Mouse (Mus musculus) heart, embryonic 11.5 days (tissue): ENCODE measurements around the gene Col1a1. TPM values are rescaled to one million over a fixed set of nuclear protein-coding genes. Genes with fewer than 3 reads are reported as not detected.

Source experiments
- ATAC-seq: fragments of 200-750 bp; cut with Nextera tagmentation; replicated peaks from 2 replicates; pipeline ENCODE4 v1.8.0; 2017; ENCODE audit warnings: moderate library complexity; ENCODE audit not compliant: insufficient number of reproducible peaks, low FRiP score, low TSS enrichment
- H3K27ac ChIP-seq: fragments of 300-500 bp; sonication (generic); 2 replicates; pipeline ENCODE4 v1.5.1; 2014; ENCODE audit warnings: mild to moderate bottlenecking, low read depth, low read length
- H3K27me3 ChIP-seq: fragments of 300-500 bp; sonication (generic); 2 replicates; pipeline ENCODE4 v1.6.1; 2014; ENCODE audit warnings: mild to moderate bottlenecking, low read length, mixed read lengths; ENCODE audit not compliant: control insufficient read depth, insufficient read depth
- H3K36me3 ChIP-seq: fragments of 300-500 bp; sonication (generic); 2 replicates; pipeline ENCODE4 v1.6.1; 2014; ENCODE audit warnings: mild to moderate bottlenecking, low read length, moderate library complexity, mixed read lengths; ENCODE audit not compliant: control insufficient read depth, insufficient read depth
- H3K4me1 ChIP-seq: fragments of 300-500 bp; sonication (generic); 2 replicates; pipeline ENCODE4 v1.6.1; 2014; ENCODE audit warnings: low read length; ENCODE audit not compliant: control insufficient read depth, insufficient read depth
- H3K4me2 ChIP-seq: fragments of 300-500 bp; sonication (generic); 2 replicates; pipeline ENCODE4 v1.6.1; 2014; ENCODE audit warnings: mild to moderate bottlenecking, moderate library complexity
- H3K4me3 ChIP-seq: fragments of 300-500 bp; sonication (generic); 2 replicates; pipeline ENCODE4 v1.5.1; 2014; ENCODE audit warnings: low read depth, low read length
- H3K9ac ChIP-seq: fragments of 300-500 bp; sonication (generic); 2 replicates; pipeline ENCODE4 v1.6.1; 2014; ENCODE audit warnings: mild to moderate bottlenecking, low read depth, low read length, moderate library complexity
- H3K9me3 ChIP-seq: fragments of 300-500 bp; sonication (generic); replicated peaks from 2 replicates; pipeline ENCODE4 v1.6.1; 2016; ENCODE audit warnings: low read length; ENCODE audit not compliant: control insufficient read depth
- WGBS: fragments of 180-500 bp; shearing (Covaris S2); extraction: QIAGEN DNeasy Blood & Tissue Kit; methylation state at CpG from one replicate; pipeline ENCODE4 v1.1.7; 2014; ENCODE audit not compliant: insufficient replicate concordance; 5-methylcytosine and 5-hydroxymethylcytosine counted together
- polyA plus RNA-seq: library from polyadenylated mRNA; unstranded; fragments of >200 nt; fragmentation: Nextera tagmentation; extraction: Ambion mirVana; gene quantifications from 2 replicates; pipeline ENCODE4 v1.2.1, GENCODE M21; 2014

Col1a1 gene
- polyA plus RNA-seq, 1 experiment from 2014 or later = 129 TPM

DNA sequence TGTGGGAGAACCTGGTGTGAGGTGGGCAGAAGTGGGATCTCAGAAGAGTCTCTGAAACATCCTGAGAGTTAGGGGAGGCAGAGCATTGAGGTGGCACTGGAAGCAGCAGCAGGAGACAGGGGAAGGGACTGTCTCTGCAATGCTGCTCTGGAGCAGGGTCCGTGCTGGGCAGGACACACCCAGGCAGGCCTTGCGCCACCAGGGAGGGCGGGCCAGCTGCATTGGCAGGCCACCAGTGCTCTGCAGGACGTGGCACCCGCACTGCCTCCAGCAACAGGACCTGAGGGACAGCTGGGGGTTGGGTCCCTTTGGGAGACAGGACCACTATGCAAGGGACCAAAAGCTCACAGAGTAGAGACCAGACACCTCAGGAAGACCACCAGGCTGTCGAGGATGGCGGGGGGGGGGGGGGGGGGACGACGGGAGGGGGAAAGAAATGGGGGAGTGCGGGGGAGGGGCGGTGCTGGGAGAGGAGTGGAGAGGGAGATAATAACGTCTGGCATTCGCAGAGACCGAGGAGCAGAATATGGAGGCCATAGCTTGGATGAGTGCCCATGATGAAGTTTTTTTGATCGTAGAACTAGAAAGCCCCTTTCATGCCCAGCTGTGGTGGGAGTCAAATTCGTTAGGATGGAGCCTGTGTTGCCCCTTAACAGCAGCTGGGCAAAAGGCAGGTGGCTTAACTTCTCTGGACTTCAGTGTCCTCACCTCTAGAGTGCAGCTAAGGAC is 20.2 kb upstream of the Col1a1 start:
- H3K4me3 ChIP-seq = no peak overlapping the region
- H3K4me2 ChIP-seq = peak overlapping the region; percentile 17; the same call in 1 of the 2 replicates
- 19% methylated on average over 12 of the region's 16 CpGs for WGBS
- no peak overlapping the region for H3K9ac ChIP-seq
- H3K36me3 ChIP-seq = no peaks in the 10 kb centered on the region
- 0 out of 2 replicates have a peak, but pooled peaks have one; percentile 24 for ATAC-seq
- H3K9me3 ChIP-seq = no peaks in the 10 kb centered on the region
- no peaks in the 10 kb centered on the region for H3K27me3 ChIP-seq
- peaks cover 14% of the 10 kb centered on the region for H3K4me1 ChIP-seq
- peak overlapping the region; percentile 66; the same call in 1 of the 2 replicates for H3K27ac ChIP-seq

DNA sequence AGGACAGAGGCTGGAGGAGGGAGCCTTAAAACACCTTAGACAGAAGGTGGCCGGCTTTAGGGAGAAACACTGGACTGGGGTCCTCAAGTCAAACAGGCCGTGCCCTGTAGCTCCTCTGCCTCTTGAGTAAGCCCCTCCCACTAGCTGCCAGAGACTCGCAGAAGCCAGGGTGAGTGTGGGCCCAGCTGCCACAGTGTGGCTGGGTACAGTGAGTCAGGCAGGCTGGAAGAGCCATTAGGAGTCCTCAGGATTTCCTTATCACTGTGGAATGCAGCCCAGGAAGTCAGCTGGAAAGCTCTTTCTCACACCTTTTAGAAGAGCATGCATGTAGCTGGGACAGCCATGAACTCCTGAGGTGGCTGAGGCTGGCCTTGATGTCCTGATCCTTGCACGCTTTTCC is 19.5 kb upstream of the Col1a1 start:
- H3K27me3 ChIP-seq = no peaks in the 10 kb centered on the region
- H3K9ac ChIP-seq = peak overlapping the region; percentile 28; the same call in 1 of the 2 replicates
- H3K9me3 ChIP-seq = no peaks in the 10 kb centered on the region
- 15% methylated on average over 4 of the region's 4 CpGs for WGBS
- ATAC-seq = no peak
- H3K27ac ChIP-seq = peak overlapping the region; percentile 66
- H3K4me1 ChIP-seq = peaks cover 14% of the 10 kb centered on the region
- no peak overlapping the region for H3K4me2 ChIP-seq
- H3K36me3 ChIP-seq = no peaks in the 10 kb centered on the region
- no peak overlapping the region for H3K4me3 ChIP-seq

DNA sequence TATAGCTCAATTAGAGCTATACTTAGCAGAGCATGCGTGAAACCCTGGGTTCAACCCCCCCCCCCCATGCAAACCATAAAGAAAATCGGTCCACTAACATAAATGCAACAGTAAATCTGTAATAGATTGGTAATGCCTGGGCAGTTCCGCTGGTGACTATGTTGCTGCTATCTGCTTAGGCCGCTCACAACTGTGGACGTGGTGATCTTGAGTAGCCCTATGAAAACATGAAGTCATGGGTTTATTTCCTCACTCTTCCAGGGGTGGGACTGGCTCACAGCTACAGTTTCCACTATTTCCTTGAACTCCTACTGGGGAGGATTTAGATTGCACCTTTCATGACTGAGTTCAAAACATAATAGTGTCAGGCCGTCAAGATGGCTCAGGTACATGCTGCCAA is 18.3 kb upstream of the Col1a1 start:
- Histone ChIP-seq H3K9ac (no peak overlapping the region), H3K4me3 (no peak overlapping the region), H3K4me1 (peaks cover 14% of the 10 kb centered on the region), H3K27me3 (no peaks in the 10 kb centered on the region), H3K27ac (peak overlapping the region; percentile 50; the same call in 1 of the 2 replicates), H3K4me2 (no peak overlapping the region), H3K36me3 (no peaks in the 10 kb centered on the region), H3K9me3 (no peaks in the 10 kb centered on the region)
- WGBS = 62% methylated on average over 6 of the region's 6 CpGs
- ATAC-seq = no peak

DNA sequence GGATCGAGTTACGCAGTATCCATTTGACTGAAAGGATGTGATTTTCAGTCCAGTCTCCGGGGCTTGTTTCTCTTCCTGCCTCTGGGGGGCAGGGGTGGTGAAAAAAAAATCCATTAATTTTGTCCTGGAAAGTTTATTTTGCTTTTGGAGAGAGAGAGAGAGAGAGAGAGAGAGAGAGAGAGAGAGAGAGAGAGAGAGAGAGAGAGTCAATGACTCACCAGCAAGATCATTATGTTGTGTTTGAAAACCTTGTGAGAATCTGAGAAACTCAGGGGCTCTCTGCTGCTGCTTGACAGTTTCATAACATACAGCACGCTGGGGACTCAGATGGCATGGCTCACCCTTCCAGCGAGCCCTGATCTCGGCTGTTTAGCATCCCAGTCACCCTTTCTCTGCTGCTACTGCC is 15.0 kb upstream of the Col1a1 start:
- WGBS = 30% methylated on average over 6 of the region's 6 CpGs
- H3K9me3 ChIP-seq = no peaks in the 10 kb centered on the region
- no peak overlapping the region for H3K4me2 ChIP-seq
- no peaks in the 10 kb centered on the region for H3K36me3 ChIP-seq
- ATAC-seq = no peak
- no peak overlapping the region for H3K27ac ChIP-seq
- no peaks in the 10 kb centered on the region for H3K27me3 ChIP-seq
- H3K4me1 ChIP-seq = peaks cover 8% of the 10 kb centered on the region
- H3K4me3 ChIP-seq = no peak overlapping the region
- no peak overlapping the region for H3K9ac ChIP-seq

DNA sequence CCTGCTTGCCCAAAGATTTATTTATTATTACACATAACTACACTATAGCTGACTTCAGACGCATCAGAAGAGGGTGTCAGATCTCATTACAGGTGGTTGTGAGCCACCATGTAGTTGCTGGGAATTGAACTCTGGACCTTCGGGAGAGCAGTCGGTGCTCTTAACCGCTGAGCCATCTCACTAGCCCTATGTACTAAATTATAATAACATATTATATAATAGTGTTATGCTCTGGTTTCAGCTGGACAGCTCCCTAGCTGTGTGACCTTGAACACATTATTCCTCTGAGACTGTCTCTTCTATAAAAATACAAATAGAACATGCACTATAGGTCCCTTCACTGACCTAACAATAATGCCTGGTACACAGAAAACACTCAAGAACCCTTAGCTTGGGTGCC is 11.0 kb upstream of the Col1a1 start:
- Histone ChIP-seq H3K4me1 (peaks cover 26% of the 10 kb centered on the region), H3K4me3 (no peak overlapping the region), H3K36me3 (no peaks in the 10 kb centered on the region), H3K27ac (no peak overlapping the region), H3K9ac (no peak overlapping the region), H3K4me2 (no peak overlapping the region), H3K9me3 (no peaks in the 10 kb centered on the region), H3K27me3 (no peaks in the 10 kb centered on the region)
- no peak for ATAC-seq
- 89% methylated on average over 4 of the region's 4 CpGs for WGBS

DNA sequence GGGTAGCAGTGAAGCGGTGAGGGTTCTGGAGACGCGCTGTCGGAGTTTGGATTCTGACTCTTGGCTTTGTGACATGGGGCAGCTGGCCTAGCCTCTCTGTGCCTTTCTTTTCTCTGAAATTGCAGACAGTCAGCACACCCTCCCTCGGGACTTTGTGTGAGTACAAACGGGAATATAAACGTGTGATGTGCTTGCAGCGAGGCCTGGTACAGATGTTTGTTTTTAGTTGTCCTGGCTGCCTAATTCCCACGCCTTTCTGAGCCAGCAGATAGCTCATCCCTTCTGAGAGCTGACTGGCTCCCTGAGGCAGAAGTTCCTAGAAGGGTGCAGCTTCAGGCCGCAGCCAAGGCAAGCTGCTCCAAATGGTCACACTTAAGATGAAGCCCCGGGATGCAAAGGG is 9.6 kb upstream of the Col1a1 start:
- 57% methylated on average over 11 of the region's 11 CpGs for WGBS
- no peaks in the 10 kb centered on the region for H3K9me3 ChIP-seq
- no peaks in the 10 kb centered on the region for H3K27me3 ChIP-seq
- no peak overlapping the region for H3K4me3 ChIP-seq
- H3K4me1 ChIP-seq = peaks cover 35% of the 10 kb centered on the region
- no peak overlapping the region for H3K9ac ChIP-seq
- no peak overlapping the region for H3K27ac ChIP-seq
- ATAC-seq = no peak
- H3K36me3 ChIP-seq = no peaks in the 10 kb centered on the region
- no peak overlapping the region for H3K4me2 ChIP-seq

DNA sequence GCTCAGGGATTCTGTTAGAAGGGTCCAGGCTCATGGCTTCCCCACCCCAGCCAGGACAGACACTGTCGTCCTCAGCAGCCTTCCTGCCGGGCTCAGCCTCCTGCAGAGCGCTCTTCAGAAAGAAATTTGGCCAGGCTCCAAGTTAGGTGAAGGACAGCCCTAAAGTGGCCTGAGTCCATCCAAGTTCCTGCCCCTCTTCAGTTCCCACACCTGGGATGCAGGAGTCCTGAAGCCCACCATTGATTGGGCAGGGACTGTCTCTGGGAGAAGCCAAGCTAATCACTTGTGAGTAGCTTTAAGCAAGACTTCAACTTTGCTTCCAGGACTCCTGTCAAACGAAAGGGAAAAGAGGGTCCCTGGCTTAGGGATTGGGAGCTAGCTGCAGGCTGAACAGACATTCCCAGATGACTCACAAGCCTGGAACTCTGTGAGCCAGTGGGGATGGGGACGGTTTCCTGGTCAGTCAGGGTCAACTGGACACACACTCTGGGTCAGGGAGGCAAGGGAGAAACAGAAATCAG is 8.2 kb upstream of the Col1a1 start:
- H3K4me1 ChIP-seq = peaks cover 35% of the 10 kb centered on the region
- H3K9me3 ChIP-seq = no peaks in the 10 kb centered on the region
- no peak for ATAC-seq
- 8% methylated on average over 5 of the region's 5 CpGs for WGBS
- no peaks in the 10 kb centered on the region; the same call in 1 of the 2 replicates for H3K27me3 ChIP-seq
- peak overlapping the region; percentile 6; the same call in 1 of the 2 replicates for H3K4me2 ChIP-seq
- no peak overlapping the region for H3K4me3 ChIP-seq
- H3K9ac ChIP-seq = peak overlapping the region; percentile 29; the same call in 1 of the 2 replicates
- no peaks in the 10 kb centered on the region for H3K36me3 ChIP-seq
- H3K27ac ChIP-seq = peak overlapping the region; percentile 73

DNA sequence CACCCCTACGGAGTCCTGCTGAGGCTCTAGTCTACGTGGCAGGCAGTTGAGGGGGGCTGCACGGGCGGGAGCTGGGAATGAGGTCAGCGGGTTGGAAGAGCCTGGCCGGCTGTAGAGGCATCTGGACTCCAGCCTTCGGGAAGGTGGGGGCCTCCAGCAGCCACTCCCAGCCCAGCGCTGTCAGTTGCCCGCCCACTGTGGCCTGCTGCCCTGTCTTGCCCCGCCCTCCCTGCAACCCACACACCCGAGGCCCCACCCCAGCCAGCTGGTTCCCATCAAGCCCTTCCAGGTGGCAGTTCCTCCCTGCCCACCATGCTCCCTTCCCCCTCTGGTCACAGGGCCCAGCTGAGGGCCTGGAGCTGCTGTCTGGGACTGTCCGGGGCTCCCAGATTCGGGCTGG is 7.2 kb upstream of the Col1a1 start:
- peaks cover 6% of the 10 kb centered on the region for H3K27me3 ChIP-seq
- peaks cover 45% of the 10 kb centered on the region for H3K4me1 ChIP-seq
- no peaks in the 10 kb centered on the region for H3K9me3 ChIP-seq
- peak overlapping the region; percentile 47 for H3K4me2 ChIP-seq
- H3K9ac ChIP-seq = peak overlapping the region; percentile 23; the same call in 1 of the 2 replicates
- no peak overlapping the region for H3K4me3 ChIP-seq
- peak overlapping the region; percentile 73 for H3K27ac ChIP-seq
- 1% methylated on average over 13 of the region's 13 CpGs for WGBS
- no peaks in the 10 kb centered on the region for H3K36me3 ChIP-seq
- ATAC-seq = peak; percentile 88
